Mouse (Mus musculus) cerebellum, adult 11 months (tissue): Measurements from ENCODE around the gene Socs1.

ENCODE experiments used
- DNase-seq: peaks from one replicate; pipeline ENCODE4 v3.0.0; 2022

Socs1 gene

DNA sequence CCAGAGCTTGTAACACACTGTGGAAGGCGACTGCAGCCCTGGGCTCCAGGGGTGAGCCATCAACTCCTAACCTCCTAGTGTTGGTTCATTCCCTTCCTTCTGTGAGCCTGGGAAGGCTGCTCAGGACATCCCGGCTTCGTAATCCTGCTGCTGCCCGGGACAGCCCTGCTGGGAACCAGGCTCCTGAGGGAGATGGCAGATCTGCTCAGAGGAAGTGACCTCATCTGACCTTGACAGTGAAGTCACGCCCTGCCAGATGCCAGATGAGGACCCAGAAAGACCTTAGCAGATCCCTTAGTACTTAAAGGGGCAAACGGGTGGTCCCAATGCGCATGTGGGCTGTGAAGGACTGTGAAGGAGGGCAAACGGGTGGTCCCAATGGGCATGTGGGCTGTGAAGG, 24.2 kb downstream of the Socs1 start:
- no peak for DNase-seq

- no peak for DNase-seq
Observed at GRCm38 (mm10) chr16:10756168-10756567, 29.2 kb downstream of the Socs1 start.

- DNase-seq: no peak
Observed at GRCm38 (mm10) chr16:10754521-10755296, 30.6 kb downstream of the Socs1 start.

DNA sequence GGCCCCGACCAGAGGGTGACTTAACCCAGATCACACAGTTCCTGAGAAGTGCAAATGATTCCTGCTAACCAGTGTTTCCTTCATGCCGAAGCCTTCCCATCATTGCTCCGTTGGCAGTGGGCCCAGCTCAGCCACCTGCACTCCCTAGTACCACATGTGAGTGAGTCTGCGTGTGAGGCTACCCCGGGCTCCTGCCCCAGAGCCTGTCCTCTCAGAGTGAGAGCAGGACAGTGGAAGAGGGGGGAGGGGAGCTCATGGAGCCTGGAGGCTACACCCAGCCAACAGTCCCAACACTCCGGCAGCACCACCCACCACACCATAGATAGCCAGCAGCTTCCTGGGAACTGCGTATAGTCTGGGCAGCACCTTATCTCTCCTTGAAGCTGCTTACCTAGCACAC, 35.5 kb downstream of the Socs1 start:
- DNase-seq: peak; percentile 74

- DNase-seq: no peak
Observed at GRCm38 (mm10) chr16:10749226-10749625, 36.1 kb downstream of the Socs1 start.

DNA sequence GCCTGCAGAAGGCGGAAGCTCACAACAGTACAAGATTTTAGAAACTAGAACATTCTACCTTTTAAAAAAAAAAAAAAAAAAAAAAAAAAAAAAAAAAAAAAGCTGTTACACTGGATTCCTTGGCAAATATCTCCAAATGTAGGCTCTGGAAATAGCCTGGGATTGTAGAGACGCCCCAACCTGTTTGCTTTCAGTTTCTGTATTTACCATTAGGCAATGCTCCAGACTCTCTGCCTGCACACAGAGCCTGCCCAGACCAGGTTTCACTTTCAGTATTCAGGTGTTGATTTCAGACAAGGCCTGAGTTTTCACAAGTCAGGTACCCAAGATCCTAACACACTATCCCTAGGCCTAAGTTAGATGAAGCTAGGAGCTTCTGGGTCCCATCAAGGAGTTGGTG, 44.3 kb downstream of the Socs1 start:
- no peak for DNase-seq

DNA sequence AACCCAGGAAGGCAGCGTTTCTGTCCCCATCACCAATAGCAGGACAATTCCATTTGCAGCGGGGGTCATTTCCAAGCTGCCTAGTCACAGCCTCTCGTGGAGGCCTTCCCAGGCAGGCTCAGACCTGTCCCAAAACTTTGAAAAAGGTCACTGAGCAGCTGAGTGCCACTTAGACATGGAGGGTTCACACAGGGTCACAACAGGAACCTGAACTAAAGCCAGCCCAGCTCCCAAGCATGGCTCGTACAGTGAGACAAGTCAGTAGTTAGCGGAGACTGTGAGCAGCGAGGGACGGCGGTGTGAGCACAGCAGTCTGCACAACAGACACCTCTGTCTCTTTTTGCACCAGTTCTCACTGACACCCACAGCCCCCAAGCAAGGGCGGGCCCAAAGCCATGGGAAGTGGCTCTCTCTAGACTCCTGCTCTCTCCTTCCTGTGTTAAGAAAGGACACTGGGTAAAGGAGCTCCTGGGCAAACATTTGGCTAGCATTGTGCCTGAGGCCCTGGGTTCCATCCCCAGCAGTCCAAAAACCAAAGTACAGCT, 45.4 kb downstream of the Socs1 start:
- DNase-seq: no peak

- DNase-seq: no peak
Observed at GRCm38 (mm10) chr16:10738866-10739265, 46.5 kb downstream of the Socs1 start.

GRCm38 (mm10) chr16:10737571-10737970, 47.8 kb downstream of the Socs1 start:
- no peak for DNase-seq

DNA sequence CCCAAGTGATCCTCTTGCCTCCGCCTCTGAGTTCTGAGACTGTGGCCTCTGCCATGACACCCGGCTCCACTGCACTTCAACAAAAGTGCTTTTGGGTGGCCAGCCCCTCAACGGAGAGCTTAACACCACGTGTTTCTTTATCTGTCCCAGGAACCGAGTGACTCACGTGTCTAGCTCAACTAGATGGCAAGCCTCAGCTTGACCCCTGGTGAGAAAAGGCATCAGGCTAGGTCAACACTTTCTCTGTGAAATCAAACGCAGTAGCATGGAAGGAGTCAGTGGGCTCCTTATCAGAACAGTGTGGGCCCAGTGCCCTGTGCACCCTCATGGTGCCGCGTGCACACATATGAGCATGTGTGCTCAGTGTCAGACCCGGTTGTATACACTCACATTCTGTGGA, 49.0 kb downstream of the Socs1 start:
- no peak for DNase-seq

- no peak for DNase-seq
Observed at GRCm38 (mm10) chr16:10735781-10736180, 49.6 kb downstream of the Socs1 start.

DNA sequence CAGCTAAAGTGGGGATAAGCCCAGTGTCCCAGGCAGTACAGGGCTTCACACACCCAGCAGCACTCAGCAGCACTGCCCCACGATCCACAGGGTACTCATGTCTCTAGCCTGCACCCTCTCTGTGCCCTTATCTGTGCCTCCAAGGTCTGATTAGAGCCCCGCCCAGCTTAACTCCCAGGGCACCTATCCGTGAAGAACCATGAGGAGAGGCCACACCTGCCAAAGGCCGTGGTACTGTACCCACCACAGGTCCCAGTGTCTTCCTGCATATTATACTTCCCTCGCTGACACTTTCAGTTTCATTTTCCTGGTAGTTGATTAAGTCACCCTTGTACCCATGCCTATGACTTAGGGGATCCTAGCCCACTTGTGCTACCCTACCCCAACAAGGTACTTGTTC, 52.9 kb downstream of the Socs1 start:
- no peak for DNase-seq
